ENCODE assay signal across 15 mouse cellular contexts in the genomic region with DNA sequence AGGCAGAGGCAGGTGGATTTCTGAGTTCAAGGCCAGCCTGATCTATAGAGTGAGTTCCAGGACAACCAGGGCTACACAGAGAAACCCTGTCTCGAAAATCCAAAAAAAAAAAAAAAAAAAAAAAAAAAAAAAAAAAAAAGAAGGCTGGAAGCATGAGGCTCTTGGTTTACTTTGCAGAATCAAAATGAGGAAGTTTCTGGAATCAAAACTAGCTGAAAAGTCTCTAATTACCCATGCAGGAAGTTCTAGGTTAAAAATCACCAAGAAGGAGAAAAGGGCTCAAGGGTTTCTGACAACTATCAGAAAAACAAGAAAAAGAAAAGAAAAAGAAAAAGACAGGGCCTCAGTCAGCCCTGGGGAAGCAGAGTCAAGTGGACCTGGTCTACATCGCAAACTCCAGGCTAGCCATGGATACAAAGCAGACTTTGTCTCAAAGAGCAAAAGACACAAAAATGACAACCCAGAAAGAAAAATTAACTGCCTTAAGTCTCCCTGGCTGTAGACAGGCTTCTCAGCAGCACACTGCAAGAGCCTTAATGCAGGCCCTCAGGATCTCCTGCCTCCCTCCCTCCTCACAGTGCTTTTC. TPM values are rescaled to one million over a fixed set of nuclear protein-coding genes. Genes with fewer than 3 reads are reported as not detected.
DNase-seq lines count a peak whose midpoint lies in the region; ATAC-seq and TF ChIP-seq lines count a peak whose summit lies in the region.
"Had no signal": no experiment of that assay in that cellular context is flagged by ENCODE, and none has a peak within 500 bp of the region (broad histone marks: within the 10 kb centered on the region; RNA-seq: fewer than 3 reads in every experiment).

No protein-coding gene starts in this region.

- H3K9ac ChIP-seq in kidney, embryonic 14.5 days (ENCODE audit: low read depth, low read length), result no peak overlapping the region
- H3K9ac ChIP-seq in intestine, embryonic 15.5 days, result no peak overlapping the region
- H3K9ac ChIP-seq in stomach, postnatal 0 days (ENCODE audit: low read length), result no peak overlapping the region
- H3K9ac ChIP-seq: embryonic facial prominence, embryonic 15.5 days; liver, embryonic 14.5 days; midbrain, embryonic 13.5 days had no signal

- H3K4me3 ChIP-seq in kidney, embryonic 14.5 days (ENCODE audit: low read length), result no peak overlapping the region
- H3K4me3 ChIP-seq in spleen, adult 2 months (ENCODE audit: extremely low read depth, insufficient read depth, insufficient read length), result no peak overlapping the region
- H3K4me3 ChIP-seq in intestine, embryonic 15.5 days (replicated peaks), result no peak overlapping the region
- H3K4me3 ChIP-seq in stomach, postnatal 0 days (ENCODE audit: low read depth, low read length), result no peak overlapping the region
- H3K4me3 ChIP-seq: embryonic facial prominence, embryonic 15.5 days; hindbrain, embryonic 10.5 days; midbrain, embryonic 13.5 days had no signal

- peak; percentile 43 for DNase-seq in kidney, adult 9 months
- DNase-seq in spleen, adult 2 months (ENCODE audit: low read depth in 1 of 2, low spot score in 2 of 2), result no peak
- DNase-seq in spleen, postnatal 36 days (ENCODE audit: low spot score in 2 of 2), result no peak
- no peak for DNase-seq in stomach, postnatal 0 days (ENCODE audit: low spot score)
- DNase-seq in layer of hippocampus, postnatal 36 days, result no peak
- DNase-seq in frontal cortex, postnatal 10 days (ENCODE audit: low spot score in 2 of 2), result no peak
- DNase-seq: adrenal gland, postnatal 25 days; kidney, adult 11 months had no signal

- H3K4me2 ChIP-seq in kidney, embryonic 14.5 days (replicated peaks; ENCODE audit: low read depth, low read length), result no peak overlapping the region
- H3K4me2 ChIP-seq in intestine, embryonic 15.5 days (replicated peaks), result no peak overlapping the region
- H3K4me2 ChIP-seq in stomach, postnatal 0 days (replicated peaks; ENCODE audit: low read depth), result no peak overlapping the region
- H3K4me2 ChIP-seq: embryonic facial prominence, embryonic 15.5 days; midbrain, embryonic 13.5 days had no signal

- H3K9me3 ChIP-seq in kidney, embryonic 14.5 days (ENCODE audit: control insufficient read depth, low read length), result no peaks in the 10 kb centered on the region
- H3K9me3 ChIP-seq in intestine, embryonic 15.5 days, result no peaks in the 10 kb centered on the region
- H3K9me3 ChIP-seq in stomach, postnatal 0 days (ENCODE audit: control insufficient read depth, low read length), result no peaks in the 10 kb centered on the region
- H3K9me3 ChIP-seq: embryonic facial prominence, embryonic 15.5 days; hindbrain, embryonic 10.5 days; midbrain, embryonic 13.5 days had no signal

- no peaks in the 10 kb centered on the region for H3K36me3 ChIP-seq in kidney, embryonic 14.5 days (ENCODE audit: control insufficient read depth, insufficient read depth, low read length)
- no peaks in the 10 kb centered on the region for H3K36me3 ChIP-seq in spleen, adult 2 months (ENCODE audit: control insufficient read depth, insufficient read depth, low read length)
- H3K36me3 ChIP-seq in intestine, embryonic 15.5 days, result no peaks in the 10 kb centered on the region
- H3K36me3 ChIP-seq in stomach, postnatal 0 days (ENCODE audit: control insufficient read depth, insufficient read depth, low read length), result no peaks in the 10 kb centered on the region
- H3K36me3 ChIP-seq: embryonic facial prominence, embryonic 15.5 days; midbrain, embryonic 13.5 days had no signal

- TF ChIP-seq EP300 in stomach, postnatal 0 days (optimal IDR thresholded peaks at IDR 0.05), result no peak

- no peak for TF ChIP-seq POLR2A in spleen, adult 2 months (IDR thresholded peaks at IDR 0.05; ENCODE audit: low read depth, low read length)

- 86% methylated on average over 2 of the region's 2 CpGs for WGBS in kidney, embryonic 14.5 days
- WGBS in spleen, adult 2 months, result 35% methylated on average over 2 of the region's 2 CpGs
- 74% methylated on average over 2 of the region's 2 CpGs for WGBS in intestine, embryonic 15.5 days
- 65% methylated on average over 2 of the region's 2 CpGs for WGBS in stomach, postnatal 0 days

- no peak overlapping the region for H3K27ac ChIP-seq in kidney, embryonic 14.5 days (ENCODE audit: low read depth, low read length)
- peak overlapping the region; percentile 17; the same call in 1 of the 2 replicates for H3K27ac ChIP-seq in spleen, adult 2 months (ENCODE audit: insufficient read depth, low read length)
- H3K27ac ChIP-seq in intestine, embryonic 15.5 days, result 0 out of 2 replicates have a peak overlapping the region, but pooled peaks have one; percentile 48
- H3K27ac ChIP-seq in stomach, postnatal 0 days (replicated peaks), result 0 out of 2 replicates have a peak overlapping the region, but pooled peaks have one; percentile 2
- H3K27ac ChIP-seq: embryonic facial prominence, embryonic 15.5 days; hindbrain, embryonic 10.5 days; liver, embryonic 14.5 days; midbrain, embryonic 13.5 days had no signal

- no peak for TF ChIP-seq CTCF in spleen, adult 2 months (IDR thresholded peaks at IDR 0.05; ENCODE audit: extremely low read depth, insufficient read depth, insufficient read length, insufficient replicate concordance)
- TF ChIP-seq CTCF in stomach, postnatal 0 days (IDR thresholded peaks at IDR 0.05; ENCODE audit: low read depth), result no peak

- no peak for ATAC-seq in kidney, embryonic 14.5 days (ENCODE audit: low FRiP score, low TSS enrichment)
- ATAC-seq in intestine, embryonic 15.5 days, result no peak
- ATAC-seq in stomach, postnatal 0 days (ENCODE audit: low FRiP score, low TSS enrichment), result no peak
- ATAC-seq: CD4-positive, CD25-positive, alpha-beta regulatory T cell, adult 4 months; midbrain, embryonic 13.5 days had no signal

- H3K4me1 ChIP-seq in kidney, embryonic 14.5 days (ENCODE audit: control insufficient read depth, insufficient read depth, low read length), result peaks cover 7% of the 10 kb centered on the region; the same call in 1 of the 2 replicates
- H3K4me1 ChIP-seq in spleen, adult 2 months (ENCODE audit: control insufficient read depth, insufficient read depth, insufficient read length), result peaks cover 5% of the 10 kb centered on the region
- H3K4me1 ChIP-seq in intestine, embryonic 15.5 days (replicated peaks), result peaks cover 15% of the 10 kb centered on the region; the same call in 1 of the 2 replicates
- H3K4me1 ChIP-seq in stomach, postnatal 0 days (replicated peaks; ENCODE audit: control insufficient read depth, insufficient read depth), result peaks cover 6% of the 10 kb centered on the region; the same call in 1 of the 2 replicates

- no peaks in the 10 kb centered on the region for H3K27me3 ChIP-seq in kidney, embryonic 14.5 days (ENCODE audit: control insufficient read depth, insufficient read depth, low read length)
- H3K27me3 ChIP-seq in spleen, adult 2 months (ENCODE audit: control insufficient read depth, insufficient read depth, low read length), result no peaks in the 10 kb centered on the region
- no peaks in the 10 kb centered on the region for H3K27me3 ChIP-seq in intestine, embryonic 15.5 days (replicated peaks)
- no peaks in the 10 kb centered on the region for H3K27me3 ChIP-seq in stomach, postnatal 0 days (ENCODE audit: control insufficient read depth, insufficient read depth, low read length)
- H3K27me3 ChIP-seq: embryonic facial prominence, embryonic 15.5 days; midbrain, embryonic 13.5 days had no signal

RNA-seq across cellular contexts. Expression of a gene that starts 5.5 kb away (rescaled TPM):
- polyA plus RNA-seq in kidney, embryonic 14.5 days (2014; fragmentation: Nextera tagmentation; extraction: Ambion mirVana), result 68.8 and 110 TPM in 2 replicates
- 8.0 and 8.5 TPM in 2 replicates for polyA plus RNA-seq in spleen, adult 2 months (2012; rRNA removed)
- 58.0 and 63.1 TPM in 2 replicates for polyA plus RNA-seq in intestine, embryonic 15.5 days (2015; fragmentation: Nextera tagmentation; extraction: Ambion mirVana)
- polyA plus RNA-seq in stomach, postnatal 0 days (2015; fragmentation: Nextera tagmentation; extraction: Ambion mirVana), result 25.3 and 26.3 TPM in 2 replicates
- total RNA-seq in layer of hippocampus, postnatal 36 days (2021), result 10 to 100 TPM; 69.6 to 76.5 TPM
